Mouse (Mus musculus) ES-E14 (cell line): Measurements from ENCODE around the gene Cyp2r1. TPM values are rescaled to one million over a fixed set of nuclear protein-coding genes. Genes with fewer than 3 reads are reported as not detected.
"Not testable (repeated sequence)": the region's sequence is repeated elsewhere in the genome, so short reads cannot be mapped to it uniquely, and the experiment has no call there.

ENCODE experiments used
- DNase-seq: peaks from one replicate; pipeline ENCODE4 v3.0.0-alpha.2; 2013; ENCODE audit warnings: low read depth, low spot score
- H3K27ac ChIP-seq: 2 replicates; pipeline ENCODE4 v1.5.1; 2012; ENCODE audit warnings: low read depth, mild to moderate bottlenecking, low read length, moderate library complexity, mixed read lengths; ENCODE audit not compliant: poor library complexity, insufficient read depth, severe bottlenecking
- H3K36me3 ChIP-seq: 2 replicates; pipeline ENCODE4 v1.6.1; 2012; ENCODE audit warnings: mild to moderate bottlenecking, low read length, moderate library complexity, mixed read lengths; ENCODE audit not compliant: control insufficient read depth, poor library complexity, insufficient read depth, severe bottlenecking
- H3K4me1 ChIP-seq, 2 experiments: fragments of 150-350 bp in 1 of 2; sonication (generic) in 1 of 2; 2 replicates each; pipeline ENCODE4 v1.6.1; 2012; ENCODE audit warnings: low read length in 2 of 2, mild to moderate bottlenecking in 1 of 2, mixed read lengths in 1 of 2; ENCODE audit not compliant: control insufficient read depth in 2 of 2, insufficient read depth in 2 of 2, poor library complexity in 1 of 2
- H3K4me3 ChIP-seq, 2 experiments: fragments of 150-350 bp in 1 of 2; sonication (generic) in 1 of 2; 2 replicates each; pipeline ENCODE4 v1.5.1; 2012; ENCODE audit warnings: low read length in 2 of 2, low read depth in 1 of 2, mild to moderate bottlenecking in 1 of 2, mixed read lengths in 1 of 2; ENCODE audit not compliant: insufficient read depth in 1 of 2, poor library complexity in 1 of 2, severe bottlenecking in 1 of 2
- H3K9ac ChIP-seq: 2 replicates; pipeline ENCODE4 v1.6.1; 2012; ENCODE audit warnings: low read depth, mild to moderate bottlenecking, low read length, mixed read lengths; ENCODE audit not compliant: poor library complexity, insufficient read depth, severe bottlenecking
- H3K9me3 ChIP-seq: fragments of 150-350 bp; sonication (generic); 2 replicates; pipeline ENCODE4 v1.6.1; 2012; ENCODE audit warnings: low read depth, mild to moderate bottlenecking, low read length; ENCODE audit not compliant: control insufficient read depth, insufficient read depth
- CHD2 ChIP-seq: IDR thresholded peaks from 2 replicates; pipeline ENCODE4 v1.6.1; 2014; ENCODE audit warnings: mild to moderate bottlenecking, low read depth, low read length, inconsistent platforms
- HCFC1 ChIP-seq: IDR thresholded peaks from 2 replicates; pipeline ENCODE4 v1.6.1; 2012; ENCODE audit warnings: low read length, inconsistent platforms, borderline replicate concordance; ENCODE audit not compliant: insufficient read depth
- MAFK ChIP-seq: IDR thresholded peaks from 2 replicates; pipeline ENCODE4 v1.6.1; 2014; ENCODE audit warnings: mild to moderate bottlenecking, low read depth, low read length, inconsistent platforms; ENCODE audit not compliant: insufficient read depth
- ZC3H11A ChIP-seq: IDR thresholded peaks from 2 replicates; pipeline ENCODE4 v1.6.1; 2012; ENCODE audit warnings: low read depth, mild to moderate bottlenecking, inconsistent platforms, low read length, borderline replicate concordance
- ZNF384 ChIP-seq: IDR thresholded peaks from 2 replicates; pipeline ENCODE4 v1.6.1; 2012; ENCODE audit warnings: low read depth, low read length, inconsistent platforms
- in situ Hi-C, 2 experiments: fragments of 600-800 bp; cut with MboI; formaldehyde crosslinking; loops; one replicate each; pipeline ENCODE4 v1.15.1; 2025; ENCODE audit warnings: low sequenced_read_pairs in 2 of 2, inconsistent platforms in 1 of 2; ENCODE audit not compliant: unreplicated experiment in 2 of 2
- total RNA-seq: library from RNA; depleted of rRNA; stranded (reverse); fragments of 300-350 nt; gene quantifications from 2 replicates; pipeline ENCODE4 v1.2.3, GENCODE M21; 2012

Cyp2r1 gene
- total RNA-seq, 1 experiment, result 0.76 TPM

- Histone ChIP-seq H3K4me1 (no peaks in the 10 kb centered on the region), H3K9ac (no peak overlapping the region), H3K9me3 (no peaks in the 10 kb centered on the region), H3K36me3 (no peaks in the 10 kb centered on the region), H3K4me3 (no peak overlapping the region), H3K27ac (no peak overlapping the region)
- in situ Hi-C loops, result loop anchor here in 1 of 2 experiments (10.0 kb wide), 1 partner anchor 97 kb away; no protein-coding TSS in a partner anchor
- TF ChIP-seq CHD2 (no peak), MAFK (no peak), HCFC1 (no peak), ZNF384 (no peak), ZC3H11A (no peak)
- no peak for DNase-seq
These were observed 14.9 kb upstream of the Cyp2r1 start for GRCm38 (mm10) chr7:114577665-114578064.

GRCm38 (mm10) chr7:114576931-114577330 lies 14.2 kb upstream of the Cyp2r1 start:
- no peak for DNase-seq
- H3K27ac ChIP-seq, result no peak overlapping the region
- no peaks in the 10 kb centered on the region for H3K4me1 ChIP-seq
- no peaks in the 10 kb centered on the region for H3K36me3 ChIP-seq
- in situ Hi-C loops, result loop anchor here in 1 of 2 experiments (10.0 kb wide), 1 partner anchor 98 kb away; no protein-coding TSS in a partner anchor
- TF ChIP-seq HCFC1, result no peak
- no peak for TF ChIP-seq ZNF384
- no peak for TF ChIP-seq ZC3H11A
- no peak for TF ChIP-seq MAFK
- TF ChIP-seq CHD2, result no peak
- H3K4me3 ChIP-seq, result no peak overlapping the region
- H3K9me3 ChIP-seq, result no peaks in the 10 kb centered on the region
- no peak overlapping the region for H3K9ac ChIP-seq

GRCm38 (mm10) chr7:114573866-114574265 lies 11.1 kb upstream of the Cyp2r1 start:
- DNase-seq, H3K4me3 ChIP-seq, H3K27ac ChIP-seq, H3K36me3 ChIP-seq, H3K9me3 ChIP-seq, H3K9ac ChIP-seq, H3K4me1 ChIP-seq: not testable (repeated sequence)
- in situ Hi-C loops, result loop anchor here in 1 of 2 experiments (10.0 kb wide), 1 partner anchor 101 kb away; no protein-coding TSS in a partner anchor

GRCm38 (mm10) chr7:114536179-114536578 lies 26.6 kb downstream of the Cyp2r1 start:
- DNase-seq, result no peak
- no peaks in the 10 kb centered on the region for H3K36me3 ChIP-seq
- H3K27ac ChIP-seq, result no peak overlapping the region
- H3K9ac ChIP-seq, result no peak overlapping the region
- TF ChIP-seq CHD2 (no peak), ZNF384 (no peak), MAFK (no peak), HCFC1 (no peak), ZC3H11A (no peak)
- no peaks in the 10 kb centered on the region for H3K4me1 ChIP-seq
- H3K9me3 ChIP-seq, result no peaks in the 10 kb centered on the region
- in situ Hi-C loops, result no loop called here
- no peak overlapping the region for H3K4me3 ChIP-seq

- no peak overlapping the region for H3K9ac ChIP-seq
- no peak overlapping the region for H3K27ac ChIP-seq
- H3K36me3 ChIP-seq, result no peaks in the 10 kb centered on the region
- TF ChIP-seq MAFK (no peak), CHD2 (no peak), HCFC1 (no peak), ZC3H11A (no peak), ZNF384 (no peak)
- no peaks in the 10 kb centered on the region for H3K9me3 ChIP-seq
- in situ Hi-C loops, result no loop called here
- H3K4me3 ChIP-seq, result no peak overlapping the region
- DNase-seq, result no peak
- H3K4me1 ChIP-seq, result no peaks in the 10 kb centered on the region
These were observed 36.5 kb downstream of the Cyp2r1 start for GRCm38 (mm10) chr7:114526245-114526644.
